Mouse (Mus musculus): ENCODE results near the gene Dvl2.
"Not testable (repeated sequence)": the region's sequence is repeated elsewhere in the genome, so short reads cannot be mapped to it uniquely, and the experiment has no call there.

The Dvl2 gene

DNA sequence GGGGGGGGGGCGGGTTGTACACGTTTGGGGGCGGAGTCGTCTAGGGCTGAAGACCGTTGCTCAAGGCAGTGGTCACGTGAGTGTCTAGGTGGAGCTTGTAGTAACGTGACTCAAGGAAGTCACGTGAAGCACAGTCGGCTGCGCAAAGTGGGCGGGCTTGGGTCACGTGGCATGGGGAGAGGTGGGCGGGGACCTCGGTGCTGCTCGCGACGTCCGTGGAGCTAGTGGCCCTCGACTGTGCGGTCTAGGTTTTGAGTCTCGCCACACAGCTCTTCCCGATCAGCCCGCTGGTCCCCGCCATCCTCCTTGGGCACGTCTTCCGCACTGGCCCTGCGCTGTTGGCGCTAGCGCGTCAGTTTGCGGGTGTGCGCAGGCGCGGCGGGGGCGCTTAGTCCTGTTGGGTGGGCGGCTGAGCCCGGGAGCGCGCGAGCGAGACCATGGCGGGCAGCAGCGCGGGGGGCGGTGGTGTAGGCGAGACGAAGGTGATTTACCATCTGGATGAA, at the start of gene Dvl2:
TSS of gene Dvl2 (plus strand) at position 200 of the 503 bp plus-strand sequence.
- DNase-seq (ENCODE audit: low spot score) = peak; percentile 95

DNA sequence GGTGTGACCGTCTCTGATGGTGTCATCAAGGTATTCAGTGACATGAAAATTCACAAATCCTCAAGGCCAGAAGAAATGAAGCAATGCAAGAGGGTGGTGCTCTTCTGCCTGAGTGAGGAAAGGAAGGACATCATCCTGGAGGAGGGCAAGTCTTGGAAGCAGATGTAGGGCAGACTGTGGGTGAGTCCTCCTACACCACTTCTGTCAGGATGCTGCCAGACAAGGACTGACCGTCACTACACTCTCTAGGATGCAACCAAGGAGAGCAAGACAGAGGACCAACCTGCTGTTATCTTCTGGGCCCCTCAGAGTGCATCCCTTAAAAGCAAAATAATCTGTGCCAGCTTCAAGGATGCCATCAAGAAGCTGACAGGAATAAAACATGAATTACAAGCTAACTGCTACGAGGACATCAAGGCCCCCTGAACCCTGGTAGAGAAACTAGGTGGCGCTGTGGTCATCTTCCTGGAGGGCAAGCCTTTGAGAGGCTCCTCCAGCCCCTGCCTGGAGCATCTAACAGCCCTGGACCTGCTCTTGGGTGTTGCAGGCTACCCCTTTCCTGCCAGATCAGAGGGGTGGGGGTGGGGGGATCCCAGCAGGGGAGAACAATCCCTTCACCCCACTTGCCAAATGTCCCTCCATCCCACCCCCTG, 49.5 kb upstream of the Dvl2 start:
- DNase-seq (ENCODE audit: low spot score) = no peak

DNA sequence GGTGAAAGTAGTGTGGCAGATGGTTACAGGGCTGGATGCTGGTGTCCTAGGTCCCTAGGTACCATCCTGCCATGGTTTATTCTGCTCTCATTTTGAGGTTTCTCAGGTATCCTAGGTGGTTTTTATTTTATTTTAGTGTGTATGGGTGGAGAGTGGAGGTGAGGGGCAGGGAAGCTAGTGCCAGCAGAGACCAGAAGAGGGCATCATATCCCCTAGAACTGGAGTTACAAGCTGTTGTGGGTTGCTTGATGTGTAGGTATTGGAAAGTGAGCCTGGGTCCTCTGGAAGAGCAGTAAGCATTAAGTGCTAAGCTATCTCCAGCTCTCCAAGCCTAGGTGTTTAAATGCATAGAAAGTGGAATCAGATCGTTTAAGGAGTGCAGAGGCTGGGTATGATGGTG, 48.1 kb upstream of the Dvl2 start:
- DNase-seq (ENCODE audit: low spot score) = no peak

GRCm38 (mm10) chr11:69953267-69953915, 47.0 kb upstream of the Dvl2 start:
- DNase-seq (ENCODE audit: low spot score) = no peak

DNA sequence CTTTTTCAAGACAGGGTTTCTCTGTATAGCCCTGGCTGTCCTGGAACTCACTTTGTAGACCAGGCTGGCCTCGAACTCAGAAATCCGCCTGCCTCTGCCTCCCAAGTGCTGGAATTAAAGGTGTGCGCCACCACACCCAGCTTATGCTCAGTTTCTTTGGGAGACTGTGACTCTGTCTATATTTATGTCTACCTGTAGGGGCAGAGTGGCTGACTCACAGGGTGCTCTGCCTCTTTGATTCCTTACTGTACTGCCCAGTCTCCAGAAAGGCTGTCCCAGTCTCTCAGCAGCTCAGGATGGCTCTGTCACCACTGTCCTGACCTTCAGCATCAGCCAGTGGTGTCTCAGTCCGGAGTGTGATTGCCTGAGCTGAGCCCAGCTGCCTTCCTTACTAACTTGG, 44.8 kb upstream of the Dvl2 start:
- not testable (repeated sequence) for DNase-seq (ENCODE audit: low spot score)

DNA sequence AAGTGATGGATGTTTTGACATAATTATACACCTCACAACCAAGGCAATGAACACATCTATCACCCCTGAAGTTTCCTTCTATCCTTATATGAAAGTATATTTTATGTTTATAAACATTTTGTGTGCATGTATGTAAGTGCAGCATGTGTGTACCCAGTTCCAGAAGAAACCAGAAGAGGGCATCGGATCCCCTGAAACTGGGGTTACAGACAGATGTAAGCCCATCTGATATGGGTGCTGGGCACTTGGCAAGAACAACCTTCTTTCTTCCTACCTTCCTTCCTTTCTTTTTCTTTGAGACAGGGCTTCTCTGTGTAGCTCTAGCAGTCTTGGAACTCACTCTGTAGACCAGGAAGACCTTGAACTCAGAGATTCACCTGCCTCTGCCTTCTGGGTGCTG, 44.2 kb upstream of the Dvl2 start:
- DNase-seq (ENCODE audit: low spot score) = no peak

- no peak for DNase-seq (ENCODE audit: low spot score)
These were observed 39.8 kb upstream of the Dvl2 start for GRCm38 (mm10) chr11:69960616-69961015.

GRCm38 (mm10) chr11:69961841-69962240, 38.6 kb upstream of the Dvl2 start:
- DNase-seq (ENCODE audit: low spot score) = no peak

GRCm38 (mm10) chr11:69964650-69965270, 35.6 kb upstream of the Dvl2 start, which contains the start of gene Cldn7:
TSS of gene Cldn7 (plus strand) at chr11:69964779.
- DNase-seq (ENCODE audit: low spot score) = no peak

DNA sequence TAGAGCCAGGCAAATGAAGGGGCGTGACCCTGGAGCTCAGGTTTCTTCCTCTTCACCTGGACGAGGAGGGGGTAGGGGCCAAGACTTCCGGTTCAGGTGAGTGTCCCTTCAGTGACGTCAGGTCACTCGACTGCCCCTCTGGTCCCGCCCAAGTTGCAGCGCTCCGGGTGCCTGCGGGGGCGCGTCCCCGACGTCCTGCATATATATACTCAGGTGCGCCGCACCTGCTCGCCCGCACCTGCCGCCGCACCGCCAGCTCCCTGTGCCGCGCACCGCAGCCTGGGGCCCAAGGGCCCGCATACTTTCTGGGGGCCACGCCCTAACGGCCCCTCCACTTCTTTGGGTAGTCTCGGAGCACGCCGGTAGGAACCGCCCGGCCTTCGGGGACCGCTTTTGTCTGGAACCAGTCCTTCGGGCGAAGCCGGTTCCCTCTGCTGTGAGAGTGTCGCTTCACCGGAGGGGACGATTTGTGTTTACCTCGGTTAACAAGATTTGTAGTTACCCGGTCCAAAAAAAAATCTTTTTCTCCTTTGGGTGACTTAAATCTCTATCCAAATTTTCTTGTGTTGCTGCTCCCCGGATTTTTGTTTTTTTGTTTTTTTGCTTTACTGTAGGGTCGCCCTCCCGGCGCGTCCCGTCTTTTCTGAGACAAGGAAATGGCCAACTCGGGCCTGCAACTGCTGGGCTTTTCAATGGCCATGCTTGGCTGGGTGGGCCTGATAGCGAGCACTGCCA, 35.0 kb upstream of the Dvl2 start:
- peak; percentile 89 for DNase-seq (ENCODE audit: low spot score)

- DNase-seq (ENCODE audit: low spot score) = no peak
These were observed 34.2 kb upstream of the Dvl2 start for GRCm38 (mm10) chr11:69966006-69966859.

DNA sequence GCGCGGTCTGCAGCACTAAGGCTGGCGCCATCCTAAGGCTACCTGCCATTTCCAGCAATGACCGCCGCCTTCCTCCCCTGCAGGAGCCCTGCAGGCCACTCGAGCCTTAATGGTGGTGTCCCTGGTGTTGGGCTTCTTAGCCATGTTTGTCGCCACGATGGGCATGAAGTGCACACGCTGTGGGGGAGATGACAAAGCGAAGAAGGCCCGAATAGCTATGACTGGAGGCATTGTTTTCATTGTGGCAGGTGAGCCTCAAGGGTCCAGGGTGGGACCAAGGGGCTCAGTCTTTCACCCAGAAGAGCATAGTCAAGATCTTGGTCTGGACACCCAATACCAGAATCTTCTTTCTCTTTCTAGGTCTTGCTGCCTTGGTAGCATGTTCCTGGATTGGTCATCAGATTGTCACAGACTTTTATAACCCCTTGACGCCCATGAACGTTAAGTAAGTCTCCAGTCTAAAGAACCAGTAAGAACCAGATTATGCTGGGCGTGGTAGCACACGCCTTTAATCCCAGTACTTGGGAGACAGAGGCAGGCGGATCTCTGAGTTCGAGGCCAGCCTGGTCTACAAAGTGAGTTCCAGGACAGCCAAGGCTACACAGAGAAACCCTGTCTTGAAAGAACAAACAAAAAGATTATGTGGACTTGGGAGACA, 33.4 kb upstream of the Dvl2 start:
- no peak for DNase-seq (ENCODE audit: low spot score)

DNA sequence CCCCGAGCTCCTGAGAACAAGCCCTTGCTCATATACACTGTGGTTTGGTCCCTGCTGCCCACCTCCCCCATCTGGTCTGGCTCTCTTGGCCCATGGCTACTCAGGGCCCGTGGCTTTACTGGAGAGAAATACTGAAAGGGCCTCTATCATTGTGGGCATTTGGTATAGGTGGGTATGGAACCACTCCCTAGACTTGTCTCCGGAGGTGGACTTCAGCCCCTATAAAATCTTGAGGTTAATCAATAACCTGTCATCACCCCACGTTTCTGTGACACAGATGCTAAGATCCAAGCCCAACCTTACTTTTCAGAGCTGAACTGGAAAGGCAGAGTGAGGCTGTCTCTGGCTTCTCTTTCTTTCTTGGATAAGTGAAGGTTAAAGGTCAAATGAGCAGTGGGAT, 31.6 kb upstream of the Dvl2 start:
- DNase-seq (ENCODE audit: low spot score) = no peak

DNA sequence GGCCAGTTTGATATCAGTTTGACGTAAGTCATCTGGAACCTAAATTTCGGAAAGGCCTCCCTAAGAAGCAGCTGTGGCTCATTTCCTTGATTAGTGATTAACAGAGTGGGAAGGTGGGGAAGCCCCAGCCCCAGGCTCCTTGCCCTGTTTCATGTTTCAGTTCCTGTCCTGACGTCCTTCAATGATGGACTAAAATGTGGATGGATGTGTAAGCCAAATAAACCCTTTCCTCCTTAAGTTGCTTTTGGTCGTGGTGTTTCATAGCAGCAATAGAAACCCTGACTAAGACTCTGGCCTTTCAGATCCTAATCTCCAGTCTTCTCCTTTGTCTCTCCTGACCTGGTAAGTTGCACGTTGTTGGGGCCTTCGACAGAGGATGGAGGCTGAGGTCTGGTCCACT, 30.2 kb upstream of the Dvl2 start:
- no peak for DNase-seq (ENCODE audit: low spot score)

- no peak for DNase-seq (ENCODE audit: low spot score)
These were observed 29.6 kb upstream of the Dvl2 start for GRCm38 (mm10) chr11:69970775-69971174.

GRCm38 (mm10) chr11:69974907-69975306, 25.5 kb upstream of the Dvl2 start:
- no peak for DNase-seq (ENCODE audit: low spot score)

- no peak for DNase-seq (ENCODE audit: low spot score)
These were observed 24.1 kb upstream of the Dvl2 start for GRCm38 (mm10) chr11:69976271-69976670.

GRCm38 (mm10) chr11:69979827-69980195, 20.6 kb upstream of the Dvl2 start:
- DNase-seq (ENCODE audit: low spot score) = no peak

DNA sequence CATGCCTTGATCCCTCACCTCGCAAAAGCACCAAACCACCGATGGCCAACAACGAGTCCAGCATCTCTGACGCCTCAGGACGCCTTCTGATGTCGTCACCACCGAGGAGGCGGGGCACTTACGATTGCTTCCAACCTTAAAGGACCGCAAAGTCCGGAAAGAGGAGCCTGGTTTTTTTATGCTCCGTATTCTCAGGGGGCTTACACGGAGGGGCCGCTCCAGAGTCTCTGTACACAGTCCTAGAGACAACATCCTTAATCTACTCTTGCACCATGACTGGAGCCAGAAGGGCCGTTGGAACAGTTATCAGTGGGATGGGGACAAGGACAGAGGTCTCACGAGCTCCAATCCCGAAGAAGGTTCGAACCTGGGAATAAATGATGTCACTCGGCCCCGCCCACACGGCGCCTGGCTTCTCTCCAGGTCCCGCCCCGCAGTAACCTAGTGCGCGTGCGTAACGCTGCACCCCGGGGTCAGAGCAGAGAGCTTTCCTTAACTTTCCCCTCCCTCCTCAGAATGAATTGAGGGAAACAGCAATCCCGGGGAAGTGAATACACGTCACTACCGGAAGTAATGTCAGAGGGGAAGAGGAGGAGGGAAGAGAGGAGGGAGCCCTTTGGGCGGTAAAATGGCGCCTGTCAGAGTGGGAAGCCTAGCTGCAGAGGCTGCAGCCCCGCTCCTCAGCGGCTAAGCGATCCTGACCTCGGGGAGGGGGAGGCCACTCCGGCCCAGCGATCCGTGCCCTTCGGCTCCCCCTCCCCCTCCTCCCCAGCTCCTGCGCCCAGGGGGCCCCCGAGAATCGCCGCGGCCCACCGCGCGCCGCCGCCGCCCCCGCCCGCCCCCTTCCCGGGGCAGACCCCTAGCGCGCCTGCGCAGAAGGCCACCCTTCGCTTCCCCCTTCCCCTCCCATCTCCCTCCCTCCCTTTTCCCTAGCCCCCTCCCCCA, 19.9 kb upstream of the Dvl2 start:
- DNase-seq (ENCODE audit: low spot score) = peak; percentile 97

Data from lung, postnatal 25 days (tissue).